Mouse (Mus musculus) c-Kit-positive CD71-positive TER-119-positive erythroid progenitor cells, embryonic 14.5 days (primary cell): ENCODE measurements around the gene Atp8a1.
A peak's percentile ranks its signal among the peaks of the same experiment; 100 is the strongest.
"Not testable (repeated sequence)": the region's sequence is repeated elsewhere in the genome, so short reads cannot be mapped to it uniquely, and the experiment has no call there.

ENCODE experiments used
- DNase-seq: peaks from one replicate; pipeline ENCODE4 v3.0.0-alpha.2; 2013; ENCODE audit warnings: low spot score

Gene Atp8a1

GRCm38 (mm10) chr5:67826935-67827334 is 20.3 kb downstream of the Atp8a1 start:
- DNase-seq: no peak

GRCm38 (mm10) chr5:67826278-67826677 is 21.0 kb downstream of the Atp8a1 start:
- no peak for DNase-seq

DNA sequence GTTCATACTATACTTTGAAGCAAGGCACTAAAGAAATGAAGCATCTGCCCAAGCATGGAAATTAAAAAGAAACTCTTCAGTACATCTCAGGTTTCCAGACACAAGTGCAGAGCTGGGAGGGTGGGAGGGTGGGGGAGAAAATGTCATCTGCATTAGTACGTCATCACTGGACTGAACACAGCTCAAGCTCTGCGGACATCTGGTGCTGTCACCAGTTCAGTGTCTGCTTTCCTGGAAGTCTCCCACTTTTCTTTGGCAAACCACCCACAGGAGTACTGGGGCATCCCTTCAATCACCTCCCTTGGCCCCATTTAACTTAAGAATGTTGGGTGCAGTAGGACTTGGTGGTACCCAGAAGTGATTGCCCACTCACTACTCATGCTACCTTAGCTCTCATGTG is 22.6 kb downstream of the Atp8a1 start:
- DNase-seq: no peak

DNA sequence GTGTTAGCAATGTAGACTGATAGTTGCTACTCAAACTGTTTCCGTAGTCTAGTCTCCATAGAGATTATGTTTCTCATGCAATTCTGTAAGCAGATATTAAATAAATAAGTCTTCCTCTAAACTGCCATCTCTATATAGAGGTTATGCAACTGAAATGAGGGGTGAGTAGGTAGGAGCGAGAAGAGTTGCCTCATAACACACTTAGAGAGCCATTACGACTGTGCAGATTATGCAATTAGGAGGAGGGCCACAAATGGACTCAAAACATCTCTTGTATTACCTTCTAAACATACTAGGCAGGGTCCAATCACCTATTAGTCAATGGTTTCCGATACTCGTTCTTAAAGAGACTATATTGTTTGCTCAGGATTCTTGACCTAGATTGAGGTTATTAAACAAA is 23.5 kb downstream of the Atp8a1 start:
- no peak for DNase-seq

DNA sequence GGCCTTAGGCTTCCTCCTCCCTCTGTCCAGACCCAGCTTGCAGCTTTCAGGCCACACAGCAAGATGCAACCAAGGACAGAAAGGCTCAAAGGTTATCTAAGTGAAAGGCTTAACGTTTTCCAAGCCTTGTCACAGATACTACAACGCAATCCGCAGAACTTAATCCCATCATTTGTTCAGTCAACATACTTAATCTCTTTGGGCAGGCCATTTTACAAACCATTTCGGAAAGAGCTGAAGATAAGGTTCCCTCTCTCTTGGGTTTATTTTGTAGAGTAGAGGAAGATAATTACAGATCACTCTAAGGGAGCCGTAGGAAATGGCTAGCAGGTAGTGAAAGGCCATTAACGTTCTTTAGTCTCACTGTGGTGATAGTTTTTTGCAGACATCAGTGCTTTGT is 24.6 kb downstream of the Atp8a1 start:
- DNase-seq: no peak

DNA sequence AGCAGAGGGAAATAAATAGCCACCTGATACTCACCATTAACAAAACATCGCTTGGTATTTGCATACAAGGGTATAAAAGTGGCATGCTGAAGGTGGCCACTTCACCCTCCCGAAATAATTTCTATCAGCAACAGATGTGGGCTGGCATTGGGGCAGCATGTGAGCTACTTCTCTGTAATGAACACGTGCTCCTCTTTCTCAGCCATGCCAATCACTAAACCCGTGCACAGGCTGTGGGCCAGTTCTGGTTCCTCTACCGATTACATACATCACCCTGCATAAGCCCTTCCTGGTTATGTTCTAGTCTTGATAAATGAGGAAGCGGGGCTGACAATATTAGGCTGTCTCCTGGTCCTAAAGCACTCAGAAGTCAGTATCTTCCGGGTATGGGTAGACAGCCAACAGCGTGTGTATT is 25.2 kb downstream of the Atp8a1 start:
- no peak for DNase-seq

DNA sequence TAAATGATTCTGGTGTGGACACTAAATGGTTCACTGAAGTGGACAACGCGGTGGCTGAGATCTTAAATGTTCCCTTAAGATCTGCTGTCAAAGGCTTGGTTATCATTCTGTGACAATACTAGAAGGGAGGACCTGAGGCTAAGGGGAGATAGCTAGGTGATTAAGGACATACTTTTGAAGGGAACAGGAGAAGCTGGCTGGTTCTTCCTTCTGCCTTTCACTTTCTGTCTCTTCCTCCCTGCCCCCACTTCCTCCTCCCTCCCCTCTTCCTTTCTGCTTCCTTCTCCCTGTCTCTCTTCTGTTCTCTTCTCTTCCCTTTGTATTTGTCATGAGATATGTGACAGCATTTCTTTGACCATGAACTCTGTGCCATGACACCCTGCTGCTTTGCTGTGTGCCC is 26.0 kb downstream of the Atp8a1 start:
- no peak for DNase-seq

DNA sequence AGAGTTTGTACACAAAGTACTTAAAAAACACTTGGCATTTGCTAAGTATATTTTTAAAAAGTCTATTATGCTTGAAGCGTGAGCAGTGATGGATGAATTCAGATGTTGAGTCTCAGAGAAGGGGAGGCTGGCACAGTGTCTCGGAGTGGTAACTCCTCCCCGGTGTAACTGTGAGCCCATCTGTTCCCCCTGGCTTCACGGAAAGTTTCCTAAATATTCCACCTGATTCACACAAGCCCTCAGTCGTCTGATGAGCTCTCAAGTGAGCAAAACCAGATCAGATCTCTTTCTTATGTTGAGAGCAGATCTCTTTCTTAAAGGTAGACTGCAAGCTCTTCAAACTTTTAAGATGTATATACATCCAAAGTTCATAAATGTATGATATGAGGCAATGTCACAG is 27.8 kb downstream of the Atp8a1 start:
- DNase-seq: no peak

DNA sequence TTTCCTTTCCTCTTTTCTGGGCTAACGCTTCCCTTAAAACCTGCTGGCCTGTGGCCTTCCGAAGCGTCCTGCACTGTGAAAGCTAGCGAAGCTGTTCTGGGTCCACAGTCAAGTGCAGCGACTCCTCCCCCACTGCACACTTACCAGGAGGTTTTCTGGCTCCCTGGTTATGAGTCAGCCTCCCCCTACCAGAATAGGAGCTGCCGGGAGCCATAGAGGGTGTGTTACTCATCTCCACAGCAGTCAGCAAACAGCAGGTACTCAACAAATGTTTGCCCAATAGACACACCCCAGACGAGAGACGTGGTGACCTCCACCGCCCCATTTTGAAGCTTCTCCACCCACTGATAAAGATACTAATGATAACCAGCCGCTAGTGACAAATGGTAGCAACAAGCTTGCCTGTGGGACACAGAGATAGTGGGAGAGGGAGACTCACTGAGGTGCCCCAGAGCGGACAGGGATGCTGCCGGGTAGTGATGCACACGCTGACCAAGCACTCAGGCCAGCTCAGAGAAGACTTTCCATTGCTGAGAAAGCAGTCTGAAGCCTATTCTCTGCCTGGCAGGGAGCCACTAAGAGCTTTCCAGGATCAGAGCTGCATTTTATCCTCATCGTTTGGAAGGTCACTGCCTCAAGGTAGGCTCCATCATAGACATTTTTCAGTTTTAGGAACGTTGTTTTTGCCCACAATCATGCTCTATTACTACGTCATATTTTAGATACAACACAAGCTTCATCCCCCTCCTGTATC is 31.5 kb downstream of the Atp8a1 start:
- peak; percentile 81 for DNase-seq

DNA sequence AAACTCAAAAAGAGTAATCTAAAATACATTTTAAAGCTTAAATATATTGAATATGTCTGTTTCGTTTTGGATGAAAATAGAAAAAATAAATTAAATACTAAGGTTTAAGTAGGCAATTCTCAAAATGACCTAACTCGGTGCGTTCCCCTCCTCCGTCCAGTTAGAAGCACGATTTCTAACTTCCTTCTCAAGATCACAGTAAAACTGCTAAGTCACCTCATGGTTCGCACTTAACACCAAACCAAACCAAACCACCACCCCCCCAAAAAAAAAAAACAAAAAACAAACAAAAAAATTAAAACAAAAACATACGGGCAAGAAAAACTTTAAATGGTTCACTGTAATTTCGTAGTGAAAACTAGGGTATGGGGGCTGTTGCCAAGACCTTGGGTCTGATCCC is 32.2 kb downstream of the Atp8a1 start:
- DNase-seq: not testable (repeated sequence)

GRCm38 (mm10) chr5:67814437-67814965 is 32.7 kb downstream of the Atp8a1 start:
- no peak for DNase-seq

GRCm38 (mm10) chr5:67813334-67813733 is 33.9 kb downstream of the Atp8a1 start:
- peak; percentile 61 for DNase-seq

DNA sequence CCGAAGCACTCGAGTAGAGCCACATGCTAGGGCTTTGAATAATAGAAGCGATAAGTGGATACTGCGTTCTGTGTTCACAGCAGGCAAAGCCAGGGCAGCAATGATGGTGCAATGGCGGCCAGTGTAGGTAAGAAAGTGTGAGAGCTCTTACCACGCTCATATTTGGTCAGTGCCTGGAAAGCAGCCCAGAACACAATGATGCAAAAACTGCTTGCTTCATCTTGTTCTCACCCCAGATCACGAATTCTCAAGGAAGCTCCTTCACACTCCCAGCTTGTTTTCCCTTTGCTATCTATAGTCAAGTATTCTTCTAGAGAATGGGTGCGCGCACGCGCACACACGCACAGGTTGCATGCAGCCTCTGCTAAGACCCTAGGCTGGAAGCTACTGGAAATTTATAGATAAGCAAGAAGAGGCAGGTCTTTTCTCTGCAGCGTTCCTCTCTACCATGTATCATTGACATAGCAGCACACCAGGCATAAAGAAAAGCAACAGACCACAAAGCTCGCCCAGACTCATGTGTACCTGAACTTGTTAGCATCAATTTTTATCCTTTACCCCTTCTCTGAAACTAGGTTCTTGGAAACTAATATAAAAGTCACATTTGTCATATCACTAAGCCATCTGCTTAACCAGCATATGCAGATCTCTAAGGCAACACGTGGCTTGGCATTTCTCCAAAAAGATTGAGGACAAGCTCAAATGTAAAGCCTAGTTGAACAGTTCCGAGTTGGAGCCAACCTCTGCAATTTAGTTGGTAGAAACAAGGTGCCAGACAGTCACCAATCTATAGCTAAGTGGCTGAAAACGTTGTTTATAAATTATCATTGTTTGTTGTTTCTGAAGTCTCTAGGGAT is 44.8 kb downstream of the Atp8a1 start:
- peak; percentile 37 for DNase-seq

DNA sequence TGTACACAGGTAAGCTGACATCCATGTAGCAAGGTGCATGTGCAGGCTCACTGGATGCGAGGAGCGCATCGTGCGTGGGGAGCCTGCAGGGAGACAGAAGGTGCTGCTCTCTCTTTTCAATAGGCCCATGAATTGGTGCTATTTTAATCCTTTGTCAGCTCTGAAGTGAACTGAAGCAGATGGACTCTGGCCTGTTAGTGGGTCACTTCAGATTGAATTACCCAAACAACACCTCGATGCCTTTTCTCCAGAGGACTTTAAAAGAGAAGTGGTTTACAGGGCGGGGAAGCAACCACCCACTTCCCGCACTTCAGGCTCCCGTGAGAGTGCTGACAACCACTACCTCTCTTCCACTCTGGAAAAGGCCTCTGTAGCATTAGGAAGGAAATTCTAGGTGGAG is 46.4 kb downstream of the Atp8a1 start:
- DNase-seq: no peak

- DNase-seq: no peak
Observed at GRCm38 (mm10) chr5:67799785-67800184, 47.4 kb downstream of the Atp8a1 start.

DNA sequence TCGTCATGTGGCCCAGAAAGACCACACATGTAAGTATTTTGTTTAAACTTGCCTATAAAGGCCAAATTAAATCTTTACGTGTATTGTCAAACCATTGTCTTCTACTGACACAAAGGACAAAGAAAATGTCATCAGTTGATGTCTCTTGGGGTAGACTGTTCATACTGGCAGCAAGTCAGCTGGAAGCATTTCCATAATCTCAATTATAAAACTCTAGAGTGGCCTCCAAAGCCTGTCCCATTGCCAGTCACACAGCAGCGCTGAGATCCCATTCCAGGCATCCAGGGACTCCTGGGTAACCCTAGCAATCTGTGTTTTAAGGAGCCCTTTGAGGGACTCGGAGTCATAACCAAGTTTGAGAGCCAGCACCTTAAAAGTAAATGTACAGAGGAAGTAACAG is 48.9 kb downstream of the Atp8a1 start:
- DNase-seq: no peak

DNA sequence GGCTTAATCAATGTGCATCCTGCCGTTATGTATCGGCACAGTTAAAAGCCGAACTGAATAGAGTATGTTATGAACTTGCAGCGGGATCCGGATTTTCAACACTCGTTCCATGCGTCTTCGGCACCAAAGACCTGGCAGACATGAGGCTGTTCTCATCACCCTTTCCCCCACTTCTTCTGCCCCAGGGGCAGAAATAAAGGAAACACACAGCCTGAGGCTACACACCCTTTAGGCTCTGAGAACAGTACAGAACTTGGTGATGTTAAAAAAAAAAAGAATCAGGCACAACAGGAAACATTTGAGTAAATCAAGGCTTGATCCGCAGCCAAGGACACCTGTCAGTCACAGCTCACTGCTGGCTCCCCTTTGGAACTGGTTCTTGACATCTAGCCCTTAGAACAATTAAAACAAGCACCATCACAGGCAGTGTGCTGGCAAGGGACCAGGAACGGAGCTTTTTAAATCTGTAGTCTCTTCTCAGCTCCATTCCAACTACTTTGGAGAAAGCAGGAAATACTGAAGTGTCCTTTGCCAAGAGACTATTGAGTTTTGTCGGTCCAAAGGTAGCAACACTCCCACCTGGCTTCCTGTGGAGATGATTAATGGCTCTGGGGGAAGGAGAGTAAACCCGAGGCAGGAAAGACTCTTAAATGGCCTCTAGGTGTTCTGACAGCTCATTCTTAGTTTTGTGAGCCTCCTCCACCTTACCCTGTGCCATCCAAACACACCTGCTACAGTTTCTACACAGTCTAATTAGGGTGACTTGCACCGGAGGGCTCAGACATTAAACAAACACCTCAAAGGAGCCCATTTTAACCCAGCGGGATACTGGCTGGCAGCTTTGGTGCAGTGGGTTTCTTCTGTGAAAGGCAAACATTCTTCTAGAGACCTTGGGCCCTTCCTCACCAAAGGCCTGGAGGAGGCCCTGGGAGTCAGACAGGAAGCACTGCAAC is 50.0 kb downstream of the Atp8a1 start:
- DNase-seq: no peak

GRCm38 (mm10) chr5:67794129-67794800 is 53.0 kb downstream of the Atp8a1 start:
- no peak for DNase-seq

DNA sequence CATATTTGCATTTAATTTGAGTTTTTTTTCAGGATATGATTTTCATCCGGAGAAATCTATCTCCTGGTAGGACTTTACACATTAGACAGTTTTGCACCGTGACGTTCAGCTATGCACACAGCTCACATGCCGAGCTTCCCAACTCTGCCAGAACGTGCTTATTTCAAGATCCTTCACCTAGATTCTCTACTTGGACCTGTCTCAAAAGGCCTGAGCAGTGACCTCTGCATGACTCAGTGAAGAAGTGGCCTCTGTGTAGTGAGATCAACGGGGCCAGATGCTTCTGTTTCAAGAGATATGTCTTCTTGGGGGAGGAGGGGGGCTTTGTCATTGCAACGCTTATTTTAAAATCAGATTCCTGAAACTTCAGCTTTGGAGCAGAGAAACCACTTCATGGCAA is 64.5 kb downstream of the Atp8a1 start:
- no peak for DNase-seq

GRCm38 (mm10) chr5:67778026-67778425 is 69.2 kb downstream of the Atp8a1 start:
- DNase-seq: peak; percentile 15

DNA sequence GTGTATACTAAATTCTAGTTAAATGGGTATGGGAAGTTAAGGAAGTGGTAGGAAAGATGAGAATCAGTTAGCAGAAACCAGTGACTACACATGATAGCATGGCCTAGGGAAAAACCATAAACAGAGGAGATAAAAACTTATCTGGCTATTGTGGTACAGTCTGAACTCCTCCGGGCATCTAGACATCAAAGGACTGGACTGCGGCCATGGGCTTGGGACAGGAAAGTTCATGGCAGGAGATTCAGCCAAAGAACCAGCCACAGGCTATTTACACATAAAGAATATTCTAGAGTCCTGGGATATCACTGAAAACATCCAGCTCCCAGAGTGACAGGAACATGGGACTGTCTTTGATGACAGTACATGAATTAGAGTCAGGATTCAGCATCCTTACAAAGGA is 73.0 kb downstream of the Atp8a1 start:
- DNase-seq: no peak
